Mouse (Mus musculus): ENCODE results near the gene Tchhl1. TPM values are rescaled to one million over a fixed set of nuclear protein-coding genes. Genes with fewer than 3 reads are reported as not detected.
"Not testable (repeated sequence)": the region's sequence is repeated elsewhere in the genome, so short reads cannot be mapped to it uniquely, and the experiment has no call there.

Tchhl1 gene
- total RNA-seq, 1 experiment from 2014 or later, result not detected

DNA sequence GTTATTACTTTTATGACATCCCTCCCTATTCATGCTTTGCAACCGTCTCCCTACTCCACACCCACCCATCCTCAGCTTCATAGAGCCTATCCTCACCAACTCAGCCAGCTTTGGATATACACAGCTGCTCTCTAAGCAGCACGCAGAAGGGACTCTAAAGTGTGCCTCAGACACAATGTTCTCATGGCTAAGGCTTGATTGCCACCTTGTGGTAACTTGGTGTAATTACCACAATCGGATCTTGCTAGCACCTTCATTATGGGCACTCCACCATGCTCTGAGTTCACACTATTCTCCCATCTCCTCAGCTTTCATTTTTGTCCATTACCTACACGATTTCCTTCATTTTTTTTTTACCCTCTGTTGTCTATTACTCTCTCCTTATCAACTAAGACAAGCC is 25.4 kb downstream of the Tchhl1 start:
- peak; percentile 94 to 96 for ATAC-seq (replicated peaks in 1 of 2; ENCODE audit: insufficient read depth in 1 of 2, low FRiP score in 2 of 2, low TSS enrichment in 1 of 2, low read depth in 1 of 2, poor library complexity in 2 of 2, severe bottlenecking in 2 of 2)

DNA sequence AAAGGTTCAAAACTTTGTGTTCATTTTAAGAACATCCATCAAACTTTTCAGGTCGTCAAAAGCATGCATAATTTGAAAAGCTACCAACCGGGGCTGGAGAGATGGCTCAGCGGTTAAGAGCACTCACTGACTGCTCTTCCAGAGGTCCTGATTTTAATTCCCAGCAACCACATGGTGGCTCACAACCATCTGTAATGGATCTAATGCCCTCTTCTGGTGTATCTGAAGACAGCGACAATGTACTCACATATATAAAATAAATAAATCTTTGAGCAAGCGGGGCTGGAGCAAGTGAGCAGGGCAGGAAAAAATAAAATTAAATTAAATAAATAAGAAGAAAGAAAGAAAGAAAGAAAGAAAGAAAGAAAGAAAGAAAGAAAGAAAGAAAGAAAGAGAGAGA is 26.2 kb downstream of the Tchhl1 start:
- not testable (repeated sequence) for ATAC-seq (replicated peaks in 1 of 2; ENCODE audit: insufficient read depth in 1 of 2, low FRiP score in 2 of 2, low TSS enrichment in 1 of 2, low read depth in 1 of 2, poor library complexity in 2 of 2, severe bottlenecking in 2 of 2)

DNA sequence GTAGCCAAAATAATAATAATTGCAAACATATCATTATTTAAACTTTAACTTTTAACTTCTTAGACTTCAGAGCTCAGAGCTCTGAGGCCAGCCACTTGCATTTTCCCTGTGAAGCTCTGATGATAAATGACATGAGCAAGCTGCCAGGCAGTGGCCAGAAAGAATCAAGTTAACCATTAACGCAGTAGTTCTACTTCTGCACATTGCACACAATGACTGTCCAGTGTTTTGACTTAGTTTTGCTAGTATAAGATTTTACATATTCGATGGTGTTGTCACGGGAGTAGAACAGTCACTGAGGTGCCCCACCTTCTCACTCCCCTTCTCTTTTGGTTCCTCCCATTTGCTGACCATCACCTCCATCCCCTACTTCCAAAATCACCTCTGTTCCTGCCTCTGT is 28.6 kb downstream of the Tchhl1 start:
- ATAC-seq (replicated peaks in 1 of 2; ENCODE audit: insufficient read depth in 1 of 2, low FRiP score in 2 of 2, low TSS enrichment in 1 of 2, low read depth in 1 of 2, poor library complexity in 2 of 2, severe bottlenecking in 2 of 2), result no peak

GRCm38 (mm10) chr3:93499129-93499528 is 30.6 kb downstream of the Tchhl1 start:
- ATAC-seq (replicated peaks in 1 of 2; ENCODE audit: insufficient read depth in 1 of 2, low FRiP score in 2 of 2, low TSS enrichment in 1 of 2, low read depth in 1 of 2, poor library complexity in 2 of 2, severe bottlenecking in 2 of 2), result no peak

DNA sequence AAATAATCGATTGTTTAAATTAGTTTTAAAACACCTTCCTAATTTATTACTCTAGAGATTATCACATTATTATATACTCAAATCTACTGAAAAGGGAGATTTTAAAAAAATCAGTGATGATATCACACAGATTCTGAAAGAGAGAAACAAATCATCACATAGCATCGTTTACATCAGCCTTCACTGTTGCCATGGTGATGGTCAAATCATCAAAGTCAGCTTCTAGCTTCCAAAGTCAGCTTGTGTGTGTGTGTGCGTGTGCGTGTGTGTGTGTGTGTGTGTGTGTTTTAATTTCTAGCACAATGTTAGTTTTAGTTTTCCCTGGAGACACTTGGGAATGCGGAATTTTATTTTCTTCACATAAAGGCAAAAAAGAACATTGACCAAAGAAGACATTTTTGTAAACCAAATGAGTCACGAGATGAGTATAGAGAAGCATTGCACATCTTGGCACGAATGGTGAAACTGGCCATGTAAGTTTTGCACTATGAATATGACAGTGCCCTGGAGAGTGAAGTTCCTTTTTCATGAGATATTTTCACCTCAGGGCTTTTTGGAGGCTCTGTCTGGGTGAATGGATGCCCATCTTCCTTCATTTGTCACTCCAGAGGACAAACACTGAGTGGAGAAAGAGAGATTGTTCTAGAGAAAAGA is 36.1 kb downstream of the Tchhl1 start:
- no peak for ATAC-seq (replicated peaks in 1 of 2; ENCODE audit: insufficient read depth in 1 of 2, low FRiP score in 2 of 2, low TSS enrichment in 1 of 2, low read depth in 1 of 2, poor library complexity in 2 of 2, severe bottlenecking in 2 of 2)

DNA sequence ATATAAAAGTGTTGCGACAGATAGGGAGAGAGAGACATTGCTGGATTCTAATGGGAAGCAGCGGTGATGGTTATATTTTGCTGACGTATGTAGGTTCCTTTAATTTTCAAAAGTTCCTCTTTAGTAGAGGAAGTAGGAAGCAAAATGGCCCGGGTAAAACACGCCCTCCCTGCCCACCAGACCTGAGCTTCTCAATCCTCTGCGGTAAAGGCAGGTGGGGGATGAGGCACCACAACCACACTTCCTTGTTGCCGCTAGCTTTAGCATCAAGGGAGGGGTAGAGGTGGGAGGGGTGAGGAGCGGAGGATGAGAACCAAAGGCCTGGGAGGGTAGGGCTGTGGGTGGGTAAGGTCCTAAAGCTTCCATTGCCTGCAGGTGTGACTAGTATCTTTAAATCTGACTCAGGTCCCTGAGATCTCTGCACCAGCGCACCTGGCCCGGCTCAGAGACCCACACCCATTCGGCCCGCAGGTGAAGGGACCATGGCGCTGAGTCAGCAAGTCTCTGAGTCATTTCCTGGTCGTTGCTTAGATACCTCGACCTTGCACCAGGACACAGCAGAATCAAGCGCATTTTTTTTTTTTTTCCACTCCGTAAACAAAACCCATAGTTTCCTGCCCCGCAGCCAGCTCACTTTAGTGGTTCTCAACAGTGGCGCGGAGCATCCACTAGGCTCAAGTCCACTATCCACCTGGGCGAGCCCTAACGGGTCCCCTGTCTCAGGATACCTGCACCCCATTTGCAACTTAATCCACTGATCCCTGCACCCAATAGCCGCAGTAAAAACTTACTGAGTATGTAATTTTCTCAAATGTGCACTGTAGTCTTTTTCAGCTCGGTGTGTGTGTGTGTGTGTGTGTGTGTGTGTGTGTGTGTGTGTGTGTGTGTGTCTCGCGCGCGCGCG is 37.7 kb downstream of the Tchhl1 start:
- peak; percentile 95 to 96 for ATAC-seq (replicated peaks in 1 of 2; ENCODE audit: insufficient read depth in 1 of 2, low FRiP score in 2 of 2, low TSS enrichment in 1 of 2, low read depth in 1 of 2, poor library complexity in 2 of 2, severe bottlenecking in 2 of 2)

DNA sequence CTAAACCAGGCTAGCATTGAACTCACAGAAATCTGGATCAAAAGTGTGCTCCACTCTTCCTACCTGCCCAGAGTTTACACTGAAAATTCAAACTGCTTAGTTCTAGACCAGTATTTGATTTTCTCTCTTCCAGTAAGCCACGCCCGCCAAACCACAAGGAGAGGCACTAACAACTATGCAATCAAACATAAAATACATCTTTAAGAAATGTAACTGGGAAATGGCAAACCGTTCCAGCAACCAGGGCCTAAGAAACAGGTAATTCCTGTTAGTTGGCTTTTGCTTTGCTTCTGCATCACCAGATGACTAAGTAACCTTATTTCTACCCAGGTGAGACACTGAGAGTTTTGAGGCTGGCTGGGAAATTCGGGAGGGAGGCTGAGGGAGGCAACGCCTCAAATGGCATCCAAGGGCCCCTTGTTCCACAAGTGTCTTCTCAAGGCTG is 38.3 kb downstream of the Tchhl1 start:
- ATAC-seq (replicated peaks in 1 of 2; ENCODE audit: insufficient read depth in 1 of 2, low FRiP score in 2 of 2, low TSS enrichment in 1 of 2, low read depth in 1 of 2, poor library complexity in 2 of 2, severe bottlenecking in 2 of 2), result no peak

DNA sequence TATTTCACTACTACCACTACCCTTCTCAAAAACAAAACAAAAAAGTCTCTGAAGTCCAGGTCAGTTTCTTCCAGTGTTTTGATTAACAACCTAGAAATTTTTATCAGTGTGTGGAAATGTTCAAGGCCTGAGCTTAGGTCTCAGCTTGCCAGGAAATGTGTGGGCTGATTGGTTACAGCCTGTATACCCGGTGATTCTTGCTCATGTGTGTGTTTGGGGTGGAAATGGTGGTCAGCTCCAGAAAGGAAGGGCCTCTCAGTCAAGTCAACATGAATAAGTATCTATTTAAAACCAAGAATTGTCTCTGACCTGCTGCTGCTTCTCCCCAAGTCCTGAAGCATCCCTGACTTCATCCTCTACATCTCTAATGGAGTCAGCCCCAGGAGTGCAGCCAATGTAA is 40.7 kb downstream of the Tchhl1 start:
- no peak for ATAC-seq (replicated peaks in 1 of 2; ENCODE audit: insufficient read depth in 1 of 2, low FRiP score in 2 of 2, low TSS enrichment in 1 of 2, low read depth in 1 of 2, poor library complexity in 2 of 2, severe bottlenecking in 2 of 2)

DNA sequence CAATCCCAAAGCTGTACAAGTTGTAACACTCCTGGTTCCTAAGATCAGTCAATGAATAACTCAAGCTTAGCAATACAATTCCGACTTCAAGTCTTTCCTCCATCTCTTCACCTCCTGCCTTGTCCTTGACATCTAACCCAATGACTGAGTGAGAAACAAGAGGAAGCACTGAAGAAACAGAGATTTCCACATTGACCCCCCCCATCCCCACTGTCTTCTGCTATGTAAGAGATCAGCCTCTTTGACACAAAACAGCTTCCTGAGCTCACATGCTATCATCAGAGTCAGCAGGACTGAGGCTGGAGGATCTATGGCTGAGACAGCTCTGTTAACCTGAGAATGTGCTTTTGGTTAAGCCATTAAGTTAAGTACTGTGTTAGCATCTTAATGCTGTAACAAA is 42.5 kb downstream of the Tchhl1 start:
- peak in 1 of 2 experiments; percentile 33; a peak in 1 of 4 replicates for ATAC-seq (replicated peaks in 1 of 2; ENCODE audit: insufficient read depth in 1 of 2, low FRiP score in 2 of 2, low TSS enrichment in 1 of 2, low read depth in 1 of 2, poor library complexity in 2 of 2, severe bottlenecking in 2 of 2)

GRCm38 (mm10) chr3:93511801-93512200 is 43.2 kb downstream of the Tchhl1 start:
- ATAC-seq (replicated peaks in 1 of 2; ENCODE audit: insufficient read depth in 1 of 2, low FRiP score in 2 of 2, low TSS enrichment in 1 of 2, low read depth in 1 of 2, poor library complexity in 2 of 2, severe bottlenecking in 2 of 2), result peak in 1 of 2 experiments; percentile 38; a peak in 1 of 4 replicates

DNA sequence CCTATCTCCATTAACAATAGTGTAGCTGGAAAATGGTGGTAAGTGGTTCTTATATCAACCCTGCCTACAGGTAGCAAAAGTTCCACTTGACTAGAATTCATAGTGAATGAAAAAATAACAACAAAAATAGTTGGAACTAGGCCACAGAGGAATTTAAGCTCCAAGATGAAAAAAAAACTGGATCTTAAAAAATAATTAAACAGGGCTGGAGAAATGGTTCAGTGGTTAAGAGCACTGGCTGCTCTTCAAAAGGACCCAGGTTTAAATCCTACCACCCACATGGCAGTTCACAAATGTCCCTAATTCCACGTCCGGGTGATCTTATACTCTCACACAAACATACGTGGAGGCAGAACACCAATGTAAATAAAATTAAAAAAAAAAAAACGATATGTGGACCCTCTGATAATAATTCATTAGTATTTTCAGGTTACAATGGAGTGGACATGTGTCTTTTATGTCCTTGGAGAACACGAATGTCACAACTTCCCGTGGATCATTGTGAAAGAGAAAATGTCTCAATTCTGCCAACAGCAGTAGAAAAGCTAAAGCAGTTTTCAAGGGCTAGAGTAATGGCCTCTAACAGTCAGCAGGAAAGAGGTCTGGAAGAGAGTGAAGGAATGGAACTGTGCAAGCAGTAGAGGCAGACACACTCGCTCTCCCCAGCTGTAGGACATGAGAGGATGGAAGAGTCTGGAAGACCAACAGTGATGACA is 44.0 kb downstream of the Tchhl1 start:
- no peak; a peak in 1 of 4 replicates for ATAC-seq (replicated peaks in 1 of 2; ENCODE audit: insufficient read depth in 1 of 2, low FRiP score in 2 of 2, low TSS enrichment in 1 of 2, low read depth in 1 of 2, poor library complexity in 2 of 2, severe bottlenecking in 2 of 2)

GRCm38 (mm10) chr3:93514628-93515027 is 46.1 kb downstream of the Tchhl1 start:
- no peak for ATAC-seq (replicated peaks in 1 of 2; ENCODE audit: insufficient read depth in 1 of 2, low FRiP score in 2 of 2, low TSS enrichment in 1 of 2, low read depth in 1 of 2, poor library complexity in 2 of 2, severe bottlenecking in 2 of 2)

DNA sequence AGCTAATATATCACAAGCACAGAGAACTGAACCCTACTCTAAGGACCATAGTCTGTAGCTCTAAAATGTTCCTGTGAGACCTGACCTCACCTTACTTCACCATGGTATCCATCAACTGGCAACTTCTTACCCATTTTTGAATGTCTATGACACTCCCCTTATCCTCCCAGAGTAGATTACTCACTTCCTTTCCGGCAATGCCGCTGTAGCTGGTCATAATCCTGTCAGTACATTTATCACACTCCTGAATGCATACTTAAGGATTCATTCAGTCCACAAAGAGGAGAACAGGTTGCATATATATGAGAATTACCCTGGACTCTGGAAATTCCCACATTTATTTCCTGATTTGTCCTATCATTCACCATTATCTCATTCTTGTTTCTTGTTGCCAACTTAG is 48.8 kb downstream of the Tchhl1 start:
- ATAC-seq (replicated peaks in 1 of 2; ENCODE audit: insufficient read depth in 1 of 2, low FRiP score in 2 of 2, low TSS enrichment in 1 of 2, low read depth in 1 of 2, poor library complexity in 2 of 2, severe bottlenecking in 2 of 2), result no peak

DNA sequence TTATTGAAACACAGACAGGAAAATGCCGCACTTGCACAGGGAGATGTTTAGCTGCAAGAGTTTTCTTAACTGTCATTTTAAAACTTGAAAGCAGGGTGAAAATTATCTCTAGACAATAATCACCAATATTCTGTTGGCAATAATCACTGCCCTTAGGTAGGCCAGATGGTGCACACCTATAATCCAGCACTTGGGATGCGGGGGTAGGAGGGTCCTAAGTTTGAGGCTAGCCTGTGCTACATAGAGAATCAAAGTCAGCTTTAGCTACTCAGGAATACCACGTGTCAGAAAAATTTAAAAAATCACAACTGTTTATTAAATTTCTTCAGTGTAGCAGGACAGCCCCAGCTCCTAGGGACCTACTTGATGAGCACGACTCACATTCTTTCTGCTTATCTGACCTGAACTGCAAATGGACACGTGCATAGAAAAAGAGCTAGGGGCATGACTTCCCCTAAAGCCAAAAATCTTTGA is 51.3 kb downstream of the Tchhl1 start:
- ATAC-seq (replicated peaks in 1 of 2; ENCODE audit: insufficient read depth in 1 of 2, low FRiP score in 2 of 2, low TSS enrichment in 1 of 2, low read depth in 1 of 2, poor library complexity in 2 of 2, severe bottlenecking in 2 of 2), result no peak

DNA sequence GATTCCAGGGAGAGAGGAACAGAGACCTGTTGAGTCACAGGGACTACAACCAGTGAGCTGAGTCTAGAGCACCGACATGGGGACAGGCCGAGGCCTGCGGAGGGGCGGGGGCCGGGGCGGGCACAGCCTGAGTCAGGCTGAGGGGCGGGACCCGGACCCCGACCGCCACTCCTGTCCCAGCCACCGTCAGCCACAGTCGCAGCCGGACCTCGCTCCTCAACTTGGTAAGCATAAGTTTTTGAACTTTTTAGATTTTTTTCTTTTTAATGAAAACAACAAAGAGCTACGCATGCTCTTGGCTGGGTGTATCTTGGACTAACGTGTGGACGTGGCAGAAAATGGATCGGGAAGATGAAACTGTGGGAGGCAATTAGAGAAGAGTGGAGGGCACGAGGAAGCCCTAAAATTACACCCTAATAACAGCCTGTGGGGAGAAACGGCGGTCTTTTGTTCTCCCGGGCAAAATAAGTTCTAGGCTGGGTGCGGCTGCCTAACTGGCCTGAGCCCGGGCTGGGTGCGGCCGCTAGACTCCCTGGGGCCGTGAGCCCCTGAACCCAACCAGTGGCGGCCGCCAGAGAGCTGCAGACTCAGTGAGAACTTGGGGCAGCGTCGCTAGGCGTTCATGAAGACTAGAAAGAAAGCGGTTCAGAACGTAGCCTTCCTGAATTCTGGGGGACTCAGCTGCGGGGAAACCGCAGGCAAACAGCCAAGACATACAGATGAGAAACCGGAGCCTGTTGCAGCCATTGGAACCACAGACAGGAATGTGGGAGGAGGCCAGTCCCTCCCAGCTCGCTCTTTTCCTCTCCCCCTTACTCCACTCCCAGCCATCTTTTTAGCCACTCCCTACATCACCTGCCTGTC is 52.0 kb downstream of the Tchhl1 start, which contains the start of gene S100a11:
S100a11 (plus strand) TSS at position 159 of the 864 bp plus-strand sequence.
- ATAC-seq (replicated peaks in 1 of 2; ENCODE audit: insufficient read depth in 1 of 2, low FRiP score in 2 of 2, low TSS enrichment in 1 of 2, low read depth in 1 of 2, poor library complexity in 2 of 2, severe bottlenecking in 2 of 2), result peak; percentile 80 to 88
